Mouse (Mus musculus) kidney, embryonic 16.5 days (tissue): ENCODE results near the gene Kiss1r. TPM values are rescaled to one million over a fixed set of nuclear protein-coding genes. Genes with fewer than 3 reads are reported as not detected.

Experiments
- ATAC-seq: fragments of 200-750 bp; cut with Nextera tagmentation; 2 replicates; pipeline ENCODE4 v1.8.0; 2017; ENCODE audit warnings: moderate TSS enrichment; ENCODE audit not compliant: low FRiP score, low TSS enrichment
- H3K27ac ChIP-seq: fragments of 300-500 bp; sonication (generic); 2 replicates; pipeline ENCODE4 v1.5.1; 2014; ENCODE audit warnings: low read length
- H3K27me3 ChIP-seq: fragments of 300-500 bp; sonication (generic); 2 replicates; pipeline ENCODE4 v1.6.1; 2014; ENCODE audit warnings: low read length, control low read depth, mixed read lengths; ENCODE audit not compliant: insufficient read depth
- H3K36me3 ChIP-seq: fragments of 300-500 bp; sonication (generic); 2 replicates; pipeline ENCODE4 v1.6.1; 2014; ENCODE audit warnings: low read length, control low read depth, mixed read lengths; ENCODE audit not compliant: insufficient read depth
- H3K4me1 ChIP-seq: fragments of 300-500 bp; sonication (generic); 2 replicates; pipeline ENCODE4 v1.6.1; 2014; ENCODE audit warnings: low read length, control low read depth, mixed read lengths; ENCODE audit not compliant: insufficient read depth
- H3K4me2 ChIP-seq: fragments of 300-500 bp; sonication (generic); replicated peaks from 2 replicates; pipeline ENCODE4 v1.6.1; 2014; ENCODE audit warnings: low read depth, low read length
- H3K4me3 ChIP-seq: fragments of 300-500 bp; sonication (generic); 2 replicates; pipeline ENCODE4 v1.5.1; 2014; ENCODE audit warnings: mild to moderate bottlenecking, low read length
- H3K9ac ChIP-seq: fragments of 300-500 bp; sonication (generic); replicated peaks from 2 replicates; pipeline ENCODE4 v1.6.1; 2014; ENCODE audit warnings: low read length
- H3K9me3 ChIP-seq: fragments of 300-500 bp; sonication (generic); 2 replicates; pipeline ENCODE4 v1.6.1; 2016; ENCODE audit warnings: low read length, control low read depth
- WGBS: fragments of 180-500 bp; shearing (Covaris S2); extraction: QIAGEN DNeasy Blood & Tissue Kit; methylation state at CpG from one replicate; pipeline ENCODE4 v1.1.7; 2014; 5-methylcytosine and 5-hydroxymethylcytosine counted together
- polyA plus RNA-seq: library from polyadenylated mRNA; unstranded; fragments of >200 nt; fragmentation: Nextera tagmentation; extraction: Ambion mirVana; gene quantifications from 2 replicates; pipeline ENCODE4 v1.2.1, GENCODE M21; 2015

Kiss1r gene
- polyA plus RNA-seq, 1 experiment from 2014 or later = 2.1 TPM

DNA sequence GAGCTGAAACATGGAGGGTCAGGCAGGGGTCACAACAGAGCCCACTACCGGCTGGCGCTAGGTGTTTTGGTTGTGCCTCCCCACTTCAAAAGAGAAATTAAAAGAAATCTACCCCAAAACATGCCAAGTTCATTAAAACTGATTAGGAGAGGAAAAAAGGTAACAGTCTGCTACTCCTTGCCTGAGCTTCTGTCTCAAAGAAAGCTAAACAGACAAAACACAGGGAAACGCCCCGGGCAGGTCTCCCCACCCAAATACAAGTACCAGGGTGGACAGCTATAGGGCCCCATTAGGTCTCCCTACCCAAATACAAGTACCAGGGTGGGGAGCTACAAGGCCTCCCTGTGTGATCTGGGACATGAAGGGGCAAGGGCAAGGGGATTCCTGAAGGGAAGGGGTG, 6.2 kb upstream of the Kiss1r start, which contains the start of gene Gm26602:
Gm26602 (plus strand) TSS at position 301 of the 400 bp plus-strand sequence.
- ATAC-seq = no peak
- H3K27ac ChIP-seq = no peak within 1 kb of the TSS
- H3K4me2 ChIP-seq = no peak within 1 kb of the TSS
- H3K27me3 ChIP-seq = no peaks in the 10 kb centered on the region
- H3K36me3 ChIP-seq = peaks cover 33% of the 10 kb centered on the region
- no peaks in the 10 kb centered on the region for H3K9me3 ChIP-seq
- H3K4me1 ChIP-seq = peaks cover 26% of the 10 kb centered on the region
- 86% methylated on average over 4 of the region's 4 CpGs for WGBS
- no peak within 1 kb of the TSS for H3K4me3 ChIP-seq
- no peak within 1 kb of the TSS for H3K9ac ChIP-seq

DNA sequence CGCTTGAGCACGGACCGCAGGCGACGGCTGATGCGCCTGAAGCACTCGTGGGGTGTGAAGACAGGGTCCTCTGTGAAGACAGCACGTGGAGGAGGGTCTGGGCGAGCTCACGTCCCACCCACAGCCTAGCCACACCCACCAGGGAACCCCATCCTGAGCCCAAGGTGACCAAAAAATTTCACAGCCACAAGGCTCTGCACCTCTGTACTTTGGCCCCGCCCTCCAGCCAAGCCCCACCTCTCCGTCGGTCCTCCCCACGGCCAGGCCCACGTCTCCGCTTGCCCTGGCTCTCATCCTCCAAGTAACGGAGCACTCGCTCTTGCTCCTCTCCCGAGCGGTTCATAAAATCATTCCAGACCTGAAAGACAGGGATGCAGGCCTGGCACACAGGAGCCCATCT, 4.4 kb upstream of the Kiss1r start:
- Histone ChIP-seq H3K9ac (no peak overlapping the region), H3K4me1 (peaks cover 33% of the 10 kb centered on the region), H3K36me3 (peaks cover 21% of the 10 kb centered on the region), H3K4me2 (no peak overlapping the region), H3K4me3 (no peak overlapping the region), H3K9me3 (no peaks in the 10 kb centered on the region), H3K27ac (no peak overlapping the region), H3K27me3 (peaks cover 2% of the 10 kb centered on the region; the same call in 1 of the 2 replicates)
- ATAC-seq = no peak
- 67% methylated on average over 20 of the region's 20 CpGs for WGBS

DNA sequence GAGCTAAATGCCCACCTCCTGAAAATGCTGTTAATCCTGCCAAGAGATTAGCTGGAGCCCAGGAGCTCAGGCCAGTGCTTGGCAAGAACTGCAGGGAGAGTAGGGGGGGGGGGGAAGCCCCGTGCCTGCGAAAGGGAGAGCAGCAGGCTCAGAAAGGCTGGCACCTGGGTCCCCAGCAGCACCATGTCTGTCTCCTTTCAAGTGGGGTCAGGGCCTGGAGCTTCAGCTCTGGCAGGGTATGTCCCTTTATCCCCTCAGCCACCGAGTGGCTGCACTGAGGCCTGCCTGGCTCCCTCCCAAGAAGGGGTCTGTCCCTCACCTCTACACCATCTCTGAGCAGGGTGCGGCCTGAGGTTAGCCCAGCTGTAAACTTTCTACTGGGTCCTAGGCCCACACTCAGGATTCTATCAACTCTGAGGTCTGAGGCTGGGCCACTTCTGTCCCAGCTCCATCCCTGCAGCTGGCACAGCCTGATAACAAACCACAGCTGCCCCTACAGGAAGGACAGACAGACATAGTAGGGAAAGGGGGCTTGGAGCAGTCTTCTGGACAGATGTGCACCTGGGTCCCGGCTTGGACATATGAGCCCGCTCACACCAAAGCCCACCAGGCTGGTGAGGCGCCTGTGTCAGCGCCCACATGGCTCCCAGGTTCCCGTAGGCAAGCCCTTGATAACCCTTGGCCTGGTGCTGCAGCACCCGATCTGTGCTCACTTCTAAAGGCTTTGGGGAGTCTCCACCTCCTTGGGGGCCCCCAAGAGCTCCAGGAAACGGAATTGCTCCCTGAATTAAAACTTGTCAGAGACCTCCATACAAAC, 2.4 kb upstream of the Kiss1r start:
- Histone ChIP-seq H3K4me3 (no peak overlapping the region), H3K27ac (peak overlapping the region; percentile 2; the same call in 1 of the 2 replicates), H3K9ac (peak overlapping the region; percentile 47), H3K4me1 (peaks cover 31% of the 10 kb centered on the region), H3K36me3 (peaks cover 21% of the 10 kb centered on the region), H3K4me2 (no peak overlapping the region), H3K9me3 (no peaks in the 10 kb centered on the region), H3K27me3 (peaks cover 20% of the 10 kb centered on the region)
- 72% methylated on average over 11 of the region's 11 CpGs for WGBS
- no peak for ATAC-seq

DNA sequence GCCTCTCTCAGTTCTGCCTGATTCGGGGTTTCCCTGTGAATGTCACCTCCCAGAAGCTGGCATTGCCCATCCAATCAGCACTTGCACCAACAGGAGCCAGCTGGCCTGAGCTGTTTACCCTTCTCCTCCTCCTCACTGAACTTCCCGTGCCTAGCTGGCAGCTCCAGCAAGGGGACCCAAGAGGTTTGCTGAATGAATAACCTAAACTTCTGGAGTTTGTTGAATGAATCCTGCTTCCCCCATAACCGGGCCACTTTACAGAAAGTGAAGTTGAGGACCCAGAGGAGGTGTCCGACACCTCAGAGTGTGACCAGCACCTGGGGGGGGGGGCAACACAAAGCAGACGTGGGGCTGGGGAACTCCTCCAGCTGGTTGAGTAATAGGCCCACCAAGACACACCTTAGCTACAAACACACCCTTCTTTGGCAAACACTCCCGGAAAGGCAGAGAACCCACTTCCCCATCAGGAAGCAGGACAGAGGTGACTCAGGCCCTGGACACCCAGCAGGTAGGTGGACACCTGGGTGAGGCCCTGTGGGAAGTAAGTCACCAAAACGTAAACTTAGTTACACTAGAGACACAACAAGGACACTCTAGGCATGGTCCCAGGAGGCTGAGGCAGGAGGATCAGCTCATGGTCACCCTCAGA, 1.7 kb upstream of the Kiss1r start:
- Histone ChIP-seq H3K4me1 (peaks cover 37% of the 10 kb centered on the region), H3K4me2 (peak overlapping the region; percentile 96; the same call in 1 of the 2 replicates), H3K9me3 (no peaks in the 10 kb centered on the region), H3K27ac (peak overlapping the region; percentile 2; the same call in 1 of the 2 replicates), H3K36me3 (peaks cover 21% of the 10 kb centered on the region), H3K4me3 (no peak overlapping the region; the same call in 1 of the 2 replicates), H3K9ac (peak overlapping the region; percentile 47), H3K27me3 (peaks cover 28% of the 10 kb centered on the region)
- ATAC-seq = no peak
- 66% methylated on average over 7 of the region's 7 CpGs for WGBS

DNA sequence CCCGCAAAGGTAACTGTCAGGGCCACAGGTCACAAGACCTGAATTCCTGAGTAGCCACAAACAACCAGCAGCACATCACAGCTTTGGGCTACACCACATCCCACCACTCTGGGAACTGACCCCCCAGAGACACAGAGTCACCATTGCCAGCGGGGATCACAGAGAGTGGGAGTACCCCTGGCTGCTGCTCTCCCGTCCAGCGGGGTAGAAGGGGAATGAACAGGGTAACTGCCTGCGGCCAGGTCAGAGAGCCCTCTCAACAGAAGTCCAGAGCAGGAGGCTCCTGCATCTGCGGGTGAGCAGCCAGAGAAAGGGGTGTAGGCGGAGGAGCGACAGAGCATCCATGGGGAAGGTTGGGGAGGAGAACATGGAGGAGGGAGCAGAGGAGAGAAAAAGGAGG, 690 bp upstream of the Kiss1r start:
- Histone ChIP-seq H3K4me1 (peaks cover 47% of the 10 kb centered on the region), H3K27me3 (peaks cover 38% of the 10 kb centered on the region), H3K4me3 (peak overlapping the region; percentile 83), H3K9ac (peak overlapping the region; percentile 97), H3K36me3 (peaks cover 15% of the 10 kb centered on the region), H3K9me3 (no peaks in the 10 kb centered on the region), H3K4me2 (peak overlapping the region; percentile 96), H3K27ac (peak overlapping the region; percentile 40)
- 3% methylated on average over 8 of the region's 8 CpGs for WGBS
- no peak for ATAC-seq

DNA sequence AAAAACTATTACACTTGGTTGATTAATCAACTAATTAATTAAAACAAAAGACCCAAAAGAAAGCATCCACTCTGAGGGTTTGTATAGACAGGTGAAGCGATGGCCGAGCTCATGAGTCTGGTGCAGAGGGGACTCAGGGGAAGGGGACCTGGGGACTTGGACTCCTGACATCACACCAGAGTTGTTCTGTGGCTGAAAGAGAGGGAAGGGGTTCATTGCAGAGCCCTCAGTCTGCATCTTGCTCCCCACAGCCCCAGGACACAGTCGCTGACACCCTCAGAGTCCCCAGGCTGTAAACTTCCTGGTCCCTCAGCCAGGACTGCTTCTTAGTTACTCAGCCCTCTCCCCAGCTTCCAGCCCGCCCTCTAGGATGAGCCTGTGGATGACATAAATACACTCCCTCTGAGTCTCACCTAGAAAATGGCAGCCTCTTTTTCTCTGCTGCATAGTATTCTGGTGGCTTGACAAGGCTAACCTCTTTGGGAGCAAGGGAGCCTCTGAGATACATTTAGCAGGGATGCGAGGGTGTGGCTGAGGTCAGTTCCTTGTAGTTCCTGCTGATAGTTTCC, 845 bp downstream of the Kiss1r start:
- peak overlapping the region; percentile 83; the same call in 1 of the 2 replicates for H3K4me3 ChIP-seq
- peaks cover 6% of the 10 kb centered on the region; the same call in 1 of the 2 replicates for H3K36me3 ChIP-seq
- no peak overlapping the region for H3K27ac ChIP-seq
- peaks cover 54% of the 10 kb centered on the region for H3K4me1 ChIP-seq
- no peaks in the 10 kb centered on the region for H3K9me3 ChIP-seq
- WGBS = 64% methylated on average over 5 of the region's 5 CpGs
- H3K9ac ChIP-seq = peak overlapping the region; percentile 97; the same call in 1 of the 2 replicates
- peaks cover 53% of the 10 kb centered on the region for H3K27me3 ChIP-seq
- ATAC-seq = no peak
- H3K4me2 ChIP-seq = peak overlapping the region; percentile 96; the same call in 1 of the 2 replicates

DNA sequence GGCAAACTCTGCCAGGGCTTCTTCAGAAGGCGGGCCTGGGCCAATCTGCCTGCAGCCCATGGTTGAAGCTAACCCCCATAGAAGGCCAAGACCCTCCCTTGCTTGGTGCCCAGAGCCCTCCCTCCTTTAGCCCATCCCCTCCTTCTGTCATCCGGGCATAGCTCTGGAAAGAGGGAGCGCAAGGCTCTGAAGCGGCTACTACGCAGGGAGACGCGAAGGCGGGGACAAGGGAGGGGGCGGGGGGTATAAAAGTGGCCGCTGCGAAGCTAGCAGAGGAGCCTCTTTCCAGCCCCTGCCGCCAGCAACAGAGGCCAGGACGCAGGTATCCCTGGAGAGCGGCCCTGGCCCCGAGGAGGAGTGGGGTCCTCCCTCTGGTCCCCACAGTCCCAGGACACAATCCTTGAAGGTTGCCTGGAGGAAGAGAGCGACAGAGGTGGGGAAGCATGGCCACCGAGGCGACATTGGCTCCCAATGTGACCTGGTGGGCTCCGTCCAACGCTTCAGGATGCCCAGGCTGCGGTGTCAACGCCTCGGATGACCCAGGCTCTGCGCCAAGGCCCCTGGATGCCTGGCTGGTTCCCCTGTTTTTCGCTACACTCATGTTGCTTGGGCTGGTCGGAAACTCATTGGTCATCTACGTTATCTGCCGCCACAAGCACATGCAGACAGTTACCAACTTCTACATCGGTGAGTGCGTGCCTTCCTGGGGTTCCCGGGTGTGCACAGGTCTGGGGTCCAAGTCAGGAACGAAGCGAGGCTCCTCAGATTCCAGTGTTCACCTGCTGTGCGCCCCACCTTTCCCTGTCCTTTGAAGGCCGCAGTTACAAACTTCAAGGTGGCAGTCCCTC, 1.7 kb downstream of the Kiss1r start:
- peak overlapping the region; percentile 22 for H3K4me3 ChIP-seq
- no peak for ATAC-seq
- peaks cover 62% of the 10 kb centered on the region for H3K27me3 ChIP-seq
- H3K27ac ChIP-seq = no peak overlapping the region
- WGBS = 6% methylated on average over 34 of the region's 35 CpGs
- H3K4me1 ChIP-seq = peaks cover 54% of the 10 kb centered on the region
- H3K9me3 ChIP-seq = no peaks in the 10 kb centered on the region
- peak overlapping the region; percentile 45; the same call in 1 of the 2 replicates for H3K9ac ChIP-seq
- H3K36me3 ChIP-seq = peaks cover under 1% of the 10 kb centered on the region; the same call in 1 of the 2 replicates
- H3K4me2 ChIP-seq = peak overlapping the region; percentile 41

DNA sequence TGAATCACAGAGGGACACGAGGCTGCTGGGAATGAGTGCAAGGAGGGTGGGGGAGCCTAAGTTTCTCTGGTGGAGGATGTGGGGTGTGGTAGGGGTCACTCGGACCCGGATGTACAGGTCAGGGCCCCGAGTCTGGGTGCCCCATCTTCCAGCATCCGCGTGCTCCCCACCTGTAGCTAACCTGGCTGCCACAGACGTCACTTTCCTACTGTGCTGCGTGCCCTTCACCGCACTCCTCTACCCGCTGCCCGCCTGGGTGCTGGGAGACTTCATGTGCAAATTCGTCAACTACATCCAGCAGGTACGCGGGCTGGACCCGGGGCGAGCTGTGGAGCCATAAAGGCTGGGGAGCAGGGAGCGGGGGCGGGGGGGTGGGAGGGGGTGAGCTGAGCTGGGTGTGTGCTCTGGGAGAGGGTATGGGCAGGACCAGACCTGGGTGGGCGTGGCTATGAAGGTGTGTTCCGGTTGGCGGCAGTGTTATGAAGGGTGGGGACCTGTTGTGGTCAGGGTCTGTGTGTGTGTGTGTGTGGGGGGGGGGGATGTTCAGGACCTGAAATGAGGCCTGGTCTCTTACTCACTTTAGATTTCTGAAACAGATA, 2.6 kb downstream of the Kiss1r start:
- H3K36me3 ChIP-seq = no peaks in the 10 kb centered on the region
- peak overlapping the region; percentile 43 for H3K9ac ChIP-seq
- H3K27ac ChIP-seq = no peak overlapping the region
- peaks cover 62% of the 10 kb centered on the region for H3K27me3 ChIP-seq
- H3K4me2 ChIP-seq = peak overlapping the region; percentile 41
- peaks cover 52% of the 10 kb centered on the region for H3K4me1 ChIP-seq
- no peaks in the 10 kb centered on the region for H3K9me3 ChIP-seq
- no peak for ATAC-seq
- 8% methylated on average over 21 of the region's 21 CpGs for WGBS
- peak overlapping the region; percentile 22 for H3K4me3 ChIP-seq
